Mouse (Mus musculus): ENCODE results near the gene Actl6a. TPM values are rescaled to one million over a fixed set of nuclear protein-coding genes. Genes with fewer than 3 reads are reported as not detected.
"Not testable (repeated sequence)": the region's sequence is repeated elsewhere in the genome, so short reads cannot be mapped to it uniquely, and the experiment has no call there.

The Actl6a gene
- total and polyA plus RNA-seq, 2 experiments from 2014 or later, result 42.2 to 52.9 TPM

DNA sequence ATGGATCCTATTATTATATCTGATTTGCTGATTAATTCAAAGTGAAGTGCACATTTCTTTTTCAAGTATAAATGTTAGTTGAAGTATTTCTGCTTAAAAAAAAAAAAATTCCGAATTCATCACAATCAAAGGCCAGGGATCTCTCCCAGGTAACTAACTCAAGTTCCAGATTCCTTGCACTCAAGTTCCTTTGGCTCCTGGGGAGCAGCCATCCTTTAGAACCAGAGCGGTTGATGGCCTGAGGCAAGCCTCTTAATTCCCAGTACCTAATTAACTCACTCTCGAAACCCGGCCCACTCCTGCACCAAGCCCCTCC, 1.9 kb downstream of the Actl6a start:
- Histone ChIP-seq H3K27me3 (ENCODE audit: insufficient read depth, low read length) (no peaks in the 10 kb centered on the region), H3K4me2 (ENCODE audit: low read depth, low read length) (peak overlapping the region; percentile 49), H3K9ac (replicated peaks; ENCODE audit: low read length) (0 out of 2 replicates have a peak overlapping the region, but pooled peaks have one; percentile 69), H3K4me1 (ENCODE audit: insufficient read depth, low read length) (no peaks in the 10 kb centered on the region), H3K36me3 (ENCODE audit: insufficient read depth, low read length) (peaks cover 7% of the 10 kb centered on the region), H3K27ac (no peak overlapping the region), H3K4me3 (ENCODE audit: low read length) (peak overlapping the region; percentile 70), H3K9me3 (ENCODE audit: low read length) (no peaks in the 10 kb centered on the region)
- ATAC-seq (no peak), DNase-seq (ENCODE audit: low spot score) (no peak)
- 7% methylated on average over 4 of the region's 4 CpGs for WGBS
- TF ChIP-seq CTCF (IDR thresholded peaks at IDR 0.05; ENCODE audit: low read depth), result no peak

DNA sequence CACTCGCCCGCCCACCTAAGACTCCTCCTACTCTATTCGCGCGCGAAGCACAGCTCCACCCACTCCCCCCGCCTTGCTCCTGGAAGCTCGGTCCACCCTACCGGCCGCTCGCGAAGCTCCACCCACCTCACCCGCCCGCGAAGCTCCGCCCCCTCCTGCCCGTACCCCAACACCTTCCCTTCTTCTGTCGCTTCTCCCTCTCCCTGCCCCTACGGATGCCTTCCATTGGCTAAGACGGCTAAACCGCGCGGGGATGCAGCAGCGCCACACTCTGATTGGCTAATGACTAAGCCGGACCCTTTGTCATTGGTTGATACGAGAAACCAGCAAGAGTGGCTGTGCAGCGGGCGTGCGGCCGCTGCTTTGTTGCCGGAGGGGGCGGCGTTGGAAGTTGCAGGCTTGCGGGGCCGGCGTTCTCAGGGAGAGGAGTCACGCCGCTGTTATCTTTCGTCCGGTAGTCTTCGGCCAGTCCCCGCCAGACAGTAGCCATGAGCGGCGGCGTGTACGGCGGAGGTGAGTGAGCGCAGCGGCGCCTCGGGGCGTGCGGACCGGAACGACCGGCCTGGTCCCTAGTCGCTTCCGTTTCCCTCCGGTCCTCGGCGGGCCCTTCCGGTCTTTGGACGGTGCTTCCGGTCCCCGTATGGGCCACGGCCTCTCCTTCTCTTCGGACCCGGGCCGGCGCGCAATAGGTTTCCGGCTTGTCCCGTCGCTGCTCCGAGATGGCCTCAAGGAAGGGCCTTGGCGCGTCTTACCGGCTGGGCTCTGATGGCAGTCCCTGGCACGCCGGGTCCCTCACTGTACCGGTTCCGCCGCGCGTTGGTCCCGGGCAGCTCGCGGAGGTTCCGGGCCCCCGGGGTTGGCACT, 2.5 kb downstream of the Actl6a start:
- peak; percentile 53 for TF ChIP-seq CTCF (IDR thresholded peaks at IDR 0.05; ENCODE audit: low read depth)
- under 1% methylated on average over 90 of the region's 90 CpGs for WGBS

DNA sequence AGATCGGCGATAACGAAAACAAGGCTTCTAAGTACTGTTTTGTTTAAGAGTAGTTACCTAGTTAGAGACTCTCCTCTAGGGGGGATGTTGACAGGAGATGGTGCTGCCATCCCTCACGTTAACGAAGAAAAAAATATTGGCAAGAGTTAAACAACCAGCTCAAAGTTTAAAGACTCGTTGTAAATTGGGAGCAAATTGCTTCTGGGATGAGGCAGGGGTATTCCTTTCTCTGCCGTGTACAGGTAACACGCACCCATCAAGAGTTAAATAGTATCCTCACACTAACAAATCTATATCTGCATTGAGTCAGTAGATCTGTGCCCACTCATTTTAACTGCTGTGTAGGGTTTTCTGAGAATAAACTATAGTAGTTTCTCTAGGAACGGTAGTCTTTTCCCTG, 3.3 kb downstream of the Actl6a start:
- peak overlapping the region; percentile 89 for H3K27ac ChIP-seq
- peak overlapping the region; percentile 69 for H3K9ac ChIP-seq (replicated peaks; ENCODE audit: low read length)
- H3K9me3 ChIP-seq (ENCODE audit: low read length), result no peaks in the 10 kb centered on the region
- peak overlapping the region; percentile 70 for H3K4me3 ChIP-seq (ENCODE audit: low read length)
- TF ChIP-seq CTCF (IDR thresholded peaks at IDR 0.05; ENCODE audit: low read depth), result no peak
- ATAC-seq, result no peak
- peak overlapping the region; percentile 87 for H3K4me2 ChIP-seq (ENCODE audit: low read depth, low read length)
- no peaks in the 10 kb centered on the region for H3K27me3 ChIP-seq (ENCODE audit: insufficient read depth, low read length)
- H3K4me1 ChIP-seq (ENCODE audit: insufficient read depth, low read length), result no peaks in the 10 kb centered on the region
- peaks cover 10% of the 10 kb centered on the region for H3K36me3 ChIP-seq (ENCODE audit: insufficient read depth, low read length)
- no peak for DNase-seq (ENCODE audit: low spot score)
- WGBS, result 9% methylated on average over 9 of the region's 9 CpGs

More for the DNA sequence above, 2.5 kb downstream of the Actl6a start:
- Histone ChIP-seq H3K27ac (peak overlapping the region; percentile 89), H3K4me3 (ENCODE audit: low read length) (peak overlapping the region; percentile 70), H3K36me3 (ENCODE audit: insufficient read depth, low read length) (peaks cover 9% of the 10 kb centered on the region), H3K4me2 (ENCODE audit: low read depth, low read length) (peak overlapping the region; percentile 87), H3K9me3 (ENCODE audit: low read length) (no peaks in the 10 kb centered on the region), H3K9ac (replicated peaks; ENCODE audit: low read length) (peak overlapping the region; percentile 69), H3K4me1 (ENCODE audit: insufficient read depth, low read length) (no peaks in the 10 kb centered on the region), H3K27me3 (ENCODE audit: insufficient read depth, low read length) (no peaks in the 10 kb centered on the region)
- peak; percentile 100 for ATAC-seq
- peak; percentile 98 for DNase-seq (ENCODE audit: low spot score)

DNA sequence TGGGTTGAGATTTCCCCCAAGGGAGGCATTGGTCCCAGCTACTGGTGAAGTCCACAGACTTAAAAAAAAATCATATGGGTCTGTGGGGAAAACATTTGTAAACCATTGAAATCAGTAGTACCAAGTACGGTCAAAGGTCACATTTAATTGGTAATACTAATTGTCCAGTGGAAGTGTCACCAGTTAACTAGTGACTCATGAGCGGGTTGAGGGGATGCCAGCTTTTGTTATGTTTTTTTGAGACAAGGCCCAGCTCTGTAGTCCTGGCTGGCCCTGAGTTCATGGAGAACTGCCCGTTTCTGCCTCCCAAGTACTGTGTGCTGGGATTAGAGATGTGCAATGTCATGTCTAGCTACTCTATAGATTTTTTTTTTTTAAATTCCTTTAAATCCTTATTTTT, 7.6 kb downstream of the Actl6a start:
- WGBS, result 93% methylated on average over 3 of the region's 3 CpGs
- Histone ChIP-seq H3K4me1 (ENCODE audit: insufficient read depth, low read length) (no peaks in the 10 kb centered on the region), H3K4me2 (ENCODE audit: low read depth, low read length) (no peak overlapping the region), H3K4me3 (ENCODE audit: low read length) (no peak overlapping the region), H3K9ac (replicated peaks; ENCODE audit: low read length) (no peak overlapping the region), H3K36me3 (ENCODE audit: insufficient read depth, low read length) (peaks cover 36% of the 10 kb centered on the region), H3K9me3 (ENCODE audit: low read length) (no peaks in the 10 kb centered on the region), H3K27ac (no peak overlapping the region), H3K27me3 (ENCODE audit: insufficient read depth, low read length) (no peaks in the 10 kb centered on the region)
- TF ChIP-seq CTCF (IDR thresholded peaks at IDR 0.05; ENCODE audit: low read depth), result no peak
- no peak for ATAC-seq
- no peak for DNase-seq (ENCODE audit: low spot score)

DNA sequence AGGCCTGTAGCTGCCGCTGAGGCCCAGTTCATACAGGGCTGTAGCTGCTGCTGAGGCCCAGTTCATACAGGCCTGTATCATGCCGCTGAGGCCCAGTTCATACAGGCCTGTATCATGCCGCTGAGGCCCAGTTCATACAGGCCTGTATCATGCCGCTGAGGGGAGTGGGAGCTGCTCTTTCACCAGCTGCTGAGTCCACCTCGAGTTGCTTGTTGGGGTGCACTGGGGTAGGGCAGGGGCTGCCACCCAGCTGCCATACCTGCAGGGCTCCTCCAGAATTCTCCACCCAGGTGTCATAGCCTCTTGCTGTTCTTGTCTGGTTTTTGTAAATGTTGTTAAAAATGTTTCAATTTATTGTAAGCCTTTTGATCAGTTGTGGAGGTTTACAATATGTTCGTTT, 11.3 kb downstream of the Actl6a start:
- H3K27ac ChIP-seq; H3K4me3 ChIP-seq (ENCODE audit: low read length); H3K9ac ChIP-seq (replicated peaks; ENCODE audit: low read length); H3K27me3 ChIP-seq (ENCODE audit: insufficient read depth, low read length); H3K9me3 ChIP-seq (ENCODE audit: low read length); DNase-seq (ENCODE audit: low spot score); ATAC-seq; H3K4me2 ChIP-seq (ENCODE audit: low read depth, low read length); H3K4me1 ChIP-seq (ENCODE audit: insufficient read depth, low read length): not testable (repeated sequence)
- H3K36me3 ChIP-seq (ENCODE audit: insufficient read depth, low read length), result peaks cover 58% of the 10 kb centered on the region
- WGBS, result 97% methylated on average over 6 of the region's 6 CpGs

DNA sequence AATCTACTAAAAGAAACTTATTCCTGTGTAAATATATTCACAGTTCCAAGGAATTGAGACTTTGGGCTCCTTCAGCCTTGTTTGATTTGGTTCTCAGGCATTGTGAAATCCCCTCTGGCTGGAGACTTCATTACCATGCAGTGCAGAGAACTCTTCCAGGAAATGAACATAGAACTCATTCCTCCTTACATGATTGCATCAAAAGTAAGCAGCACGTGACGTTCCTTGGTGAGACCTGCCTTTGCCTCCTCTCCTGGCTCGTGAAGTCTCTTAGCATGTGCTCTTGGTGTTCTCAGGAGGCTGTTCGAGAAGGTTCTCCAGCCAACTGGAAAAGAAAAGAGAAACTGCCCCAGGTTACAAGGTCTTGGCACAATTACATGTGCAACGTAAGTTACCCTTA, 12.2 kb downstream of the Actl6a start:
- Histone ChIP-seq H3K27ac (no peak overlapping the region), H3K4me2 (ENCODE audit: low read depth, low read length) (no peak overlapping the region), H3K9ac (replicated peaks; ENCODE audit: low read length) (no peak overlapping the region), H3K9me3 (ENCODE audit: low read length) (no peaks in the 10 kb centered on the region), H3K27me3 (ENCODE audit: insufficient read depth, low read length) (no peaks in the 10 kb centered on the region), H3K4me3 (ENCODE audit: low read length) (no peak overlapping the region), H3K4me1 (ENCODE audit: insufficient read depth, low read length) (no peaks in the 10 kb centered on the region), H3K36me3 (ENCODE audit: insufficient read depth, low read length) (peaks cover 56% of the 10 kb centered on the region)
- TF ChIP-seq CTCF (IDR thresholded peaks at IDR 0.05; ENCODE audit: low read depth), result no peak
- WGBS, result 92% methylated on average over 5 of the region's 5 CpGs
- DNase-seq (ENCODE audit: low spot score), result no peak
- ATAC-seq, result no peak

DNA sequence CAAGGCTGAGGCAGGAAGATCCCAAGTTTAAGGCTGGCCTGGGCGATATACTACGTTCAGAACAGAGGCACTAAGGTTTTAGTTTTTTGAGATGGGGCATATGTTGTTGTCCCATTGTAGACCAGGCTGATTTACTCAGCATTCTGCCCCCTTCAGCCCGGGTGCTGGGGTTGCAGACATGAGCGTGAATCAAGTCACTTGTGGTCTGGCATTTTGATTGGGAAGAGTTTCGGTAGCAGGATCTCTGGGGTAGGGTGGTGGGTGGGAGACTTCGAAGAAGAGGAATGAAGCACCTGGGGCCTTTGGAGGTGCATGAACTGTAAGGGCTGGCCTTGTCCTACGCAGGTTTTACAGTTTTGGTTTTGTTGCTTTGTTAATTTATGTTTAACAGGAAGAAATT, 18.1 kb downstream of the Actl6a start:
- Histone ChIP-seq H3K9me3 (ENCODE audit: low read length) (no peaks in the 10 kb centered on the region), H3K9ac (replicated peaks; ENCODE audit: low read length) (no peak overlapping the region), H3K4me3 (ENCODE audit: low read length) (no peak overlapping the region), H3K36me3 (ENCODE audit: insufficient read depth, low read length) (peaks cover 66% of the 10 kb centered on the region), H3K27me3 (ENCODE audit: insufficient read depth, low read length) (no peaks in the 10 kb centered on the region), H3K4me2 (ENCODE audit: low read depth, low read length) (no peak overlapping the region), H3K4me1 (ENCODE audit: insufficient read depth, low read length) (no peaks in the 10 kb centered on the region), H3K27ac (no peak overlapping the region)
- WGBS, result 94% methylated on average over 7 of the region's 7 CpGs
- DNase-seq (ENCODE audit: low spot score) (no peak), ATAC-seq (no peak)
- TF ChIP-seq CTCF (IDR thresholded peaks at IDR 0.05; ENCODE audit: low read depth), result no peak

Measured in hindbrain, postnatal 0 days (tissue).